Mouse (Mus musculus) liver, adult 2 months (tissue): ENCODE results near the gene Scgb1a1.

Experiments used
- CTCF ChIP-seq: fragments of 200-500 bp; IDR thresholded peaks from 2 replicates; pipeline ENCODE4 v1.5.1; 2011; ENCODE audit warnings: low read depth, low read length, control low read depth
- POLR2A ChIP-seq: fragments of 200-500 bp; IDR thresholded peaks from 2 replicates; pipeline ENCODE4 v1.6.1; 2011; ENCODE audit warnings: low read length, control low read depth; ENCODE audit not compliant: insufficient read depth; ENCODE audit errors: extremely low read depth

DNA sequence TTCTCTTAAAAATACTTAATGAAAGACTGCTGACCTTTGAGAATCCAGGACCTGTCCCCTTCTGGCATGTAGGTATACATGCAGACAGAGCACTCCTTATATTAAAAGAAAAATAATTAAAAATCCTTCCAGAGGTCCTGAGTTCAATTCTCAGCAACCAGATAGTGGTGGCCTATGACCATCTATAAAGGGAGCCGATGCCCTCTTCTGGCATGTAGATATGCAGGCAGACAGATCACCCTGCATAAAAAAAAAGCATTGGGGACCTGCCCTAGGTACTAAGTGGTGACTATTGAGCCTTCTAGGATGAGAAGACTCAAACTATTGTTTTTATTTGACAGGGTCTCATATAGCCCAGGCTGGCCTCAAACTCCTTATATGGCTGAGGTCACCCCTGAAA, 20.8 kb upstream of the Scgb1a1 start:
- TF ChIP-seq POLR2A, result no peak
- no peak for TF ChIP-seq CTCF
